In genomic region chr3:105758098-105758497, GRCm38 (mm10) we compare ENCODE assay signal across 17 mouse cellular contexts. TPM values are rescaled to one million over a fixed set of nuclear protein-coding genes. Genes with fewer than 3 reads are reported as not detected.
DNase-seq lines count a peak whose midpoint lies in the region; ATAC-seq and TF ChIP-seq lines count a peak whose summit lies in the region.
"Had no signal": no experiment of that assay in that cellular context is flagged by ENCODE, and none has a peak within 500 bp of the region (broad histone marks: within the 10 kb centered on the region; RNA-seq: fewer than 3 reads in every experiment).

No protein-coding gene starts in this region.

- no peaks in the 10 kb centered on the region for H3K36me3 ChIP-seq in heart, postnatal 0 days (replicated peaks; ENCODE audit: control insufficient read depth, insufficient read depth, low read length)
- no peaks in the 10 kb centered on the region for H3K36me3 ChIP-seq in liver, embryonic 16.5 days (ENCODE audit: control insufficient read depth, insufficient read depth)
- H3K36me3 ChIP-seq: heart, embryonic 13.5 days; midbrain, embryonic 15.5 days had no signal

- TF ChIP-seq CTCF in heart, postnatal 0 days (IDR thresholded peaks at IDR 0.05; ENCODE audit: low read depth): no peak

- DNase-seq in heart, postnatal 0 days (ENCODE audit: low spot score): no peak
- DNase-seq in heart, postnatal 4 days: no peak
- DNase-seq in 416B (ENCODE audit: low read depth): peak; percentile 60
- peak; percentile 58 for DNase-seq in fat pad, adult 2 months (ENCODE audit: extremely low read depth, low read depth, low spot score)
- DNase-seq in spleen, adult 18-20 months: no peak
- no peak for DNase-seq in adrenal gland, postnatal 25 days
- DNase-seq: cerebellum, adult 9-11 months; embryo, embryonic 11 days; forebrain, postnatal 0 days; gastrocnemius, postnatal 10 days; kidney, adult 8-10 months; kidney, postnatal 36 days had no signal

- H3K27ac ChIP-seq in heart, postnatal 0 days (ENCODE audit: low read depth): 0 out of 2 replicates have a peak overlapping the region, but pooled peaks have one; percentile 3
- no peak overlapping the region for H3K27ac ChIP-seq in liver, embryonic 16.5 days (ENCODE audit: low read length)
- H3K27ac ChIP-seq: heart, embryonic 13.5 days; midbrain, embryonic 15.5 days had no signal

- H3K9me3 ChIP-seq in heart, postnatal 0 days (replicated peaks; ENCODE audit: control insufficient read depth, low read length): no peaks in the 10 kb centered on the region
- no peaks in the 10 kb centered on the region for H3K9me3 ChIP-seq in liver, embryonic 16.5 days (replicated peaks; ENCODE audit: control insufficient read depth, low read length)
- H3K9me3 ChIP-seq: heart, embryonic 13.5 days; midbrain, embryonic 15.5 days had no signal

- H3K4me3 ChIP-seq in heart, postnatal 0 days (ENCODE audit: low read depth, low read length): no peak overlapping the region
- H3K4me3 ChIP-seq in liver, embryonic 16.5 days (ENCODE audit: low read depth, low read length): no peak overlapping the region
- H3K4me3 ChIP-seq: erythroblast, embryonic 14.5 days; heart, embryonic 13.5 days; midbrain, embryonic 15.5 days had no signal

- no peak for TF ChIP-seq EP300 in heart, postnatal 0 days (IDR thresholded peaks at IDR 0.05; ENCODE audit: low read depth)

- H3K27me3 ChIP-seq in heart, postnatal 0 days (ENCODE audit: control insufficient read depth, insufficient read depth, low read length): no peaks in the 10 kb centered on the region
- no peaks in the 10 kb centered on the region for H3K27me3 ChIP-seq in liver, embryonic 16.5 days (ENCODE audit: control insufficient read depth, insufficient read depth, low read depth, low read length)
- H3K27me3 ChIP-seq: heart, embryonic 13.5 days; midbrain, embryonic 15.5 days had no signal

- H3K4me1 ChIP-seq in heart, postnatal 0 days (ENCODE audit: control insufficient read depth, insufficient read depth): peaks cover 31% of the 10 kb centered on the region
- peaks cover 24% of the 10 kb centered on the region for H3K4me1 ChIP-seq in liver, embryonic 16.5 days (ENCODE audit: control insufficient read depth, low read depth, low read length)

- no peak for ATAC-seq in heart, postnatal 0 days (ENCODE audit: insufficient read depth, low read depth)
- peak; percentile 70 for ATAC-seq in liver, embryonic 16.5 days (ENCODE audit: low read depth)
- ATAC-seq: forebrain, postnatal 0 days; midbrain, embryonic 15.5 days had no signal

- H3K9ac ChIP-seq in heart, postnatal 0 days (replicated peaks; ENCODE audit: low read depth, low read length): 0 out of 2 replicates have a peak overlapping the region, but pooled peaks have one; percentile 20
- H3K9ac ChIP-seq in liver, embryonic 16.5 days (ENCODE audit: low read depth, low read length): no peak overlapping the region
- H3K9ac ChIP-seq: forebrain, postnatal 0 days; heart, embryonic 13.5 days; midbrain, embryonic 15.5 days had no signal

- no peak overlapping the region for H3K4me2 ChIP-seq in heart, postnatal 0 days (ENCODE audit: low read depth, low read length)
- no peak overlapping the region for H3K4me2 ChIP-seq in liver, embryonic 16.5 days (ENCODE audit: low read depth, low read length)
- H3K4me2 ChIP-seq: heart, embryonic 13.5 days; midbrain, embryonic 15.5 days had no signal

RNA-seq across cellular contexts. Expression of gene Rap1a, which starts 43.0 kb away (rescaled TPM):
- total RNA-seq in heart, postnatal 0 days (2014; rRNA removed; ENCODE audit: low replicate concordance): 17.8 and 33.3 TPM in 2 replicates
- polyA plus RNA-seq in heart, postnatal 0 days (2015; fragmentation: Nextera tagmentation; extraction: Ambion mirVana): 91.0 and 92.3 TPM in 2 replicates
- total RNA-seq in heart, postnatal 4 days (2021): 100 to 1,000 TPM; 131 to 134 TPM
- 98.9 and 102 TPM in 2 replicates for polyA plus RNA-seq in liver, embryonic 16.5 days (2015; fragmentation: Nextera tagmentation; extraction: Ambion mirVana)
- 172 and 200 TPM in 2 replicates for total RNA-seq in adrenal gland, postnatal 25 days (2021)

RNA-seq across cellular contexts. Expression of gene Inka2, which starts 53.7 kb away (rescaled TPM):
- 1.6 and 4.5 TPM in 2 replicates for total RNA-seq in heart, postnatal 0 days (2014; rRNA removed; ENCODE audit: low replicate concordance)
- 4.4 and 8.9 TPM in 2 replicates for polyA plus RNA-seq in heart, postnatal 0 days (2015; fragmentation: Nextera tagmentation; extraction: Ambion mirVana)
- total RNA-seq in heart, postnatal 4 days (2021): 10 to 100 TPM; 34.0 to 39.1 TPM
- 0.11 and 0.28 TPM in 2 replicates for polyA plus RNA-seq in liver, embryonic 16.5 days (2015; fragmentation: Nextera tagmentation; extraction: Ambion mirVana)
- 2.3 and 4.2 TPM in 2 replicates for total RNA-seq in adrenal gland, postnatal 25 days (2021)
- total RNA-seq: megakaryocyte progenitor cell, adult 5-6 weeks had no signal

Comparison
In these comparisons a context has a peak if more than half of its experiments do, and no peak if none do; other contexts are left out.
1. DNase-seq: peak in 416B (single experiment) and fat pad, adult 2 months (single experiment); none in heart, postnatal 0 days (single experiment), heart, postnatal 4 days (single experiment), spleen, adult 18-20 months (0 of 2) and adrenal gland, postnatal 25 days (single experiment).